Mouse (Mus musculus) bone marrow, adult 2 months (tissue): ENCODE results near the gene Ddhd1.

Experiments used
- CTCF ChIP-seq: fragments of 200-500 bp; IDR thresholded peaks from 2 replicates; pipeline ENCODE4 v1.5.1; 2011; ENCODE audit warnings: low read length, control low read depth; ENCODE audit not compliant: control insufficient read depth, insufficient read depth
- POLR2A ChIP-seq: fragments of 200-500 bp; IDR thresholded peaks from 2 replicates; pipeline ENCODE4 v1.6.1; 2011; ENCODE audit warnings: low read depth, mild to moderate bottlenecking, control low read depth, low read length, borderline replicate concordance; ENCODE audit not compliant: control insufficient read depth

DNA sequence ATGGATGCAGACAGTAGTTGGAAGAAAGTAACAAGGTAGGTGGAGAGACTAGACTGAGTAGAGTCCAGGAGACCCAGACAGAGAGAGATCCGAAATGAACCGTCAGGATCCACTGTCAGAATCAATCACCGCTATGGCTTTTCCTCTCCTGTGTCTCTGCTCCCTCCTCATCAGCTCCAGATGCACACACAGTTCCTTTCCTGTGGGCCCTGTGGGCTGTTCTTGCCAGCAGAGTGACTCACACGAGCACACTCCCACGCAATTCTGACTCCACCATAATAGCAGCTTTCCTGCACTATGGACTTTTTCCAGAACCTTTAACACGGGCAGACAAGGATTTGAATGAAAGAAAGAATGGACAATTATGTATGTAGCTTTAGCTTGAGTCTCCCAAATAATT lies 96.3 kb downstream of the Ddhd1 start:
- TF ChIP-seq CTCF: no peak
- no peak for TF ChIP-seq POLR2A
